Mouse (Mus musculus): ENCODE measurements around the gene Smu1. TPM values are rescaled to one million over a fixed set of nuclear protein-coding genes. Genes with fewer than 3 reads are reported as not detected.
A peak's percentile ranks its signal among the peaks of the same experiment; 100 is the strongest.

Gene Smu1
- polyA plus RNA-seq, 1 experiment from 2014 or later, result 112 TPM

DNA sequence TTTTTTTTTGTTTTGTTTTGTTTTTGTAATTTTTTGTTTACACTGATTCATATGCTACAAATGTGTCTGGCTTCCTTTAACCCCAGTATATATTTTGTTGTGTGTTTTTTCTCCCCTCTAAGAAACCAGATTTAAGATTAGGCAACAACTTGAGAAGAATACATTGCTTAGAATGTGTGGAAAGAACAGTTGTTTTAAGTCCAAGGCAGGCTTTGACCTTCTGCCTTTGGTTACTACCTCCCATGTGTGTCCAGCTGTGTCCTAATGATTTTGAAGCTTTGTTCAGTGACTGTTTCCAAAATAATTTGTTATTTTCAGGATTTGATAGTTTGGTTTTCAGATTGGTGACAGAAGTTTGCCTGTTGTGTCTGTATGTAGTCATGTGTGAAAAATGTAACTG, 26.5 kb downstream of the Smu1 start:
- no peak overlapping the region for H3K4me3 ChIP-seq
- H3K9me3 ChIP-seq (replicated peaks), result no peaks in the 10 kb centered on the region
- H3K27ac ChIP-seq, result no peak overlapping the region
- H3K9ac ChIP-seq, result no peak overlapping the region
- H3K36me3 ChIP-seq, result peaks cover 92% of the 10 kb centered on the region
- H3K4me1 ChIP-seq, result peaks cover 16% of the 10 kb centered on the region
- no peak overlapping the region for H3K4me2 ChIP-seq
- H3K27me3 ChIP-seq (replicated peaks), result no peaks in the 10 kb centered on the region
- ATAC-seq, result no peak

DNA sequence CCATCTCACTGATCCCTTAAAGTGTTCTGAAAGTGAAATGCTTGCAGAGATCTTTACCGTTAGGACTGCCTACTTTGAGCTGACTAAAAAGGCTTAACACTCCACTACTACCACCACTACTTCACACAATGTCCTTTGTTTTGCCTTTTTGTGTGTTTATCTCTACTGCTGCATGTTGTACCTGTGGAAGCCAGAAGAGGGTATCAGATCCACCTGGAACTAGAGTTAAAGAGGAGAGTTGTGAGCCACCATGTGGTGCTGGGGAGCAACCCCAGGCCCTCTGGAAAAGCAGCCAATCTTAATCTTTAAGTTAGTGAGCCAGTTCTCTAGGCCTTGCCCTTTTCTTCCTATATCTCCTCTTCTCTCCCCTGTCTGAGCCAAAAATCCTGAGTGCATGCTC, 30.5 kb downstream of the Smu1 start:
- H3K4me1 ChIP-seq, result peaks cover 45% of the 10 kb centered on the region
- no peak overlapping the region for H3K4me3 ChIP-seq
- H3K27me3 ChIP-seq (replicated peaks), result no peaks in the 10 kb centered on the region
- ATAC-seq, result no peak
- H3K4me2 ChIP-seq, result no peak overlapping the region
- 81% methylated on average over 1 of the region's 1 CpGs for WGBS (ENCODE audit: insufficient replicate concordance)
- no peak overlapping the region for H3K9ac ChIP-seq
- no peaks in the 10 kb centered on the region for H3K9me3 ChIP-seq (replicated peaks)
- peaks cover 79% of the 10 kb centered on the region for H3K36me3 ChIP-seq
- H3K27ac ChIP-seq, result 0 out of 2 replicates have a peak overlapping the region, but pooled peaks have one; percentile 8

DNA sequence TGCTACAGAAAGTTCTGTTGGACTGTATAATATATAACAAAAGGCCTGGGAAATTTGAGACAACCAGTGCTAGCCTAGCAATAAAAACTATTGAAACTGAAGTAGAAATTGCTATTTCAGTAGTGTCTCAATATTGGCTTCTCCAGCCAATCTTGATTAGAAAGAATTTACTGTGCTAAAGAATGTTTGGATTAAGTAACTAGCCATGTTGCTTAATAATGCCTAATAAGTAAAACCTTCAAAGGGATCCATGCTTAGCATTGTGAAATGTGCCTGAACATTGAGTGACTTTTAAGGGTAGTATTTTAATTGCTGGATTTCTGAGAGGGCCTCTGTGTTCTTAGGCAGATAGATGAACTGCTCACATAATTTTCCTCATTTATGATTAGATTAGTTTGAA, 32.2 kb downstream of the Smu1 start:
- no peak for ATAC-seq
- Histone ChIP-seq H3K4me1 (peaks cover 59% of the 10 kb centered on the region), H3K27ac (0 out of 2 replicates have a peak overlapping the region, but pooled peaks have one; percentile 22), H3K9me3 (replicated peaks) (no peaks in the 10 kb centered on the region), H3K27me3 (replicated peaks) (no peaks in the 10 kb centered on the region), H3K36me3 (peaks cover 62% of the 10 kb centered on the region), H3K9ac (no peak overlapping the region; the same call in 1 of the 2 replicates), H3K4me2 (peak overlapping the region; percentile 83), H3K4me3 (peak overlapping the region; percentile 78; the same call in 1 of the 2 replicates)

DNA sequence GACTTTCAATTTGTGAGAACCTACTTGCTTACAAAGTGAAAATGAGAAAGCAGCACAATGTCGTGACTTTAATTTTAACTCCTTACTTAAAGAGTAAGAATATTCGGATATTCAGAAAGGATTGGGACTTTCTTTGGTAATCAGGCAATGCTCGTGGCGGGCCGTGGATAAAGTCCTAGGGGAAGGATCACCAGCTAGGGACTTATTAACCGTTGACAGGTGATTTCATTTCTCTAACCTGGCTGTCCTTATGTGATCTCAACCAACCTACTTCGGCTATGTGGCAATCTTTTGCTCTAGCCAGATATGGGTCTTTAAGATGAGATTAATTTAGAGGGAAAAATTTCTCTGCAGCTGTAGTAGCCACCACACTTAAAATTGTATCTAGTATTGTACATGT, 32.6 kb downstream of the Smu1 start:
- peak overlapping the region; percentile 78; the same call in 1 of the 2 replicates for H3K4me3 ChIP-seq

DNA sequence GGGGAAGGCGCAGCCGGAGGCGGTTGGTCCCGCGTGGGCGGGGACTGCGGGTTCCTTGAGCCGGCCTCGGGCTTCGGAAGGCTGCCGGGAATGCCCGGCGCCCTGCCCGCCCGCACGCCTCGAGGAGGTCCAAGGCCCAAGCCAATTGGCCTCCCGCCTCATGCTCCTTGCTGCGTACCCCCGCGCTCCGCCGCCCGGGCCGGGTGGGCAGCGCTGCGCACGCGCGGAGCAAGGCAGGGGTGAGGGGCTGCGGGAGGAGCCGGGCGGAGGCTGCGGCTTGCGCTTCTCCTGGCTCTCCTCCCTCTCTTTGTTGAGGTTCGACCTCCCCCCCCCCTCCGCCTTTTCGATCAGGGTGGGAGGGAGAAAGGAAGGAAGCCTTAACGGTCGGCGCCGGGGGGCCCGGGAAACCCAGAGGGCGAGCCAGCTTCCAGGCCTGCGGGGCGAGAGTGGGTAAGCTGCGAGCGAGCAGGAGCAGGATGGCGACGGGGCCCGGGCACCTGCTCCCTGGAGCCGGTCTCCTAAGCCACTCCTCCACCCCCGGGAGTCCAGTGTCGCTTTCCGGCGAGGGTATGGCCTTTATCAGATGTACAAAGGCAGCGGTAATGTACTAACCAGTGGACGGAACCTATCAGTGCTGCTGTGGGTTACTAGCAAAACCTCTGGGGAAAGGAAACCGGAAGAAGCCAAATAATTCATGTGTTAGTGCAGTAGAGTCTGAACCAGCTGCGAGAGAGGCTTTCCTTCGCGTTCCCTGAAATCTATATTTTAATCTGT, 34.8 kb downstream of the Smu1 start:
- peaks cover 53% of the 10 kb centered on the region for H3K4me1 ChIP-seq
- no peaks in the 10 kb centered on the region for H3K27me3 ChIP-seq (replicated peaks)
- ATAC-seq, result peak; percentile 76
- H3K4me3 ChIP-seq, result peak overlapping the region; percentile 78
- peaks cover 37% of the 10 kb centered on the region for H3K36me3 ChIP-seq
- peak overlapping the region; percentile 90 for H3K9ac ChIP-seq
- no peaks in the 10 kb centered on the region for H3K9me3 ChIP-seq (replicated peaks)
- peak overlapping the region; percentile 83 for H3K4me2 ChIP-seq
- under 1% methylated on average over 54 of the region's 62 CpGs for whole genome bisulfite sequencing (ENCODE audit: insufficient replicate concordance)
- peak overlapping the region; percentile 97 for H3K27ac ChIP-seq

More for the DNA sequence above, 32.6 kb downstream of the Smu1 start:
- no peak for ATAC-seq
- H3K4me2 ChIP-seq, result peak overlapping the region; percentile 83
- peak overlapping the region; percentile 37; the same call in 1 of the 2 replicates for H3K27ac ChIP-seq
- H3K9ac ChIP-seq, result no peak overlapping the region; the same call in 1 of the 2 replicates
- H3K9me3 ChIP-seq (replicated peaks), result no peaks in the 10 kb centered on the region
- H3K27me3 ChIP-seq (replicated peaks), result no peaks in the 10 kb centered on the region
- WGBS (ENCODE audit: insufficient replicate concordance), result 75% methylated on average over 7 of the region's 7 CpGs
- peaks cover 58% of the 10 kb centered on the region for H3K36me3 ChIP-seq
- H3K4me1 ChIP-seq, result peaks cover 59% of the 10 kb centered on the region

DNA sequence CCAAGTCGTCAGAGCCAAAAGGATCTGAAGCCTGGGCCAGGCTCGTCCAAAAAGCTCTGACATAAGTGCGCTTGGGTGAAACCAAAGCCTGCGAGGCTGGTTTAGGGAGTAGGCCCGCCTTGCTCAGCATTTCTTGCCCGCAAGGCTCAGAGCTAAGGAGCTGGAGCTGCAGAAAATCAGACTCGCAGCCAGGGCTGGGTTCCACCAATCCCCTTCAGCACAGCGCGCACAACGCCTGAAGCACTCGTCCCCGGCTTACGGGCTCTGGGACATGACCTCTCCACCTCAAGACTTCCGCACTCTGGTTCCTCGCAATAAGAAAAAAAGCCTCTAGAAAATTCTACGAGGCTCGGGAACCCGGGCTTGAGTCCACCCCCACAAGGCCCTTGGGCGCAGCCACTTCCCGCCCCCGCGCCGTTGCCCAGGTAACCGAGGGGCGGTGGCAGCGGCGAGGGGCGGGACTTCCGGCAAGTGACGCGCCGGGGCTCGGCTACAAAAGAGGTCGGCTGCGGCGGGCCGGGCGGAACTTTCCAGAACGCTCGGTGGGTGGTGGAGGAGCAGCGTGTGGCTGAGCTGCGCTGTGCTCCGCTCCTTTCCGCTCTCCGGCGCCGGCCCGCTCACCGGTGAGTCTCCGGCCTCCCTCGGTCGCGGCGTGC, 35.6 kb downstream of the Smu1 start, which contains the start of gene Dnaja1:
TSS of gene Dnaja1 (plus strand) at position 140 of the 656 bp plus-strand sequence.
- Histone ChIP-seq H3K27ac (peak within 1 kb of the TSS; percentile 97), H3K36me3 (peaks cover 30% of the 10 kb centered on the region), H3K4me1 (peaks cover 49% of the 10 kb centered on the region), H3K27me3 (replicated peaks) (no peaks in the 10 kb centered on the region), H3K4me3 (peak within 1 kb of the TSS; percentile 78), H3K9me3 (replicated peaks) (no peaks in the 10 kb centered on the region), H3K9ac (peak within 1 kb of the TSS; percentile 90), H3K4me2 (peak within 1 kb of the TSS; percentile 83)
- under 1% methylated on average over 50 of the region's 54 CpGs for WGBS (ENCODE audit: insufficient replicate concordance)
- peak; percentile 89 for ATAC-seq

DNA sequence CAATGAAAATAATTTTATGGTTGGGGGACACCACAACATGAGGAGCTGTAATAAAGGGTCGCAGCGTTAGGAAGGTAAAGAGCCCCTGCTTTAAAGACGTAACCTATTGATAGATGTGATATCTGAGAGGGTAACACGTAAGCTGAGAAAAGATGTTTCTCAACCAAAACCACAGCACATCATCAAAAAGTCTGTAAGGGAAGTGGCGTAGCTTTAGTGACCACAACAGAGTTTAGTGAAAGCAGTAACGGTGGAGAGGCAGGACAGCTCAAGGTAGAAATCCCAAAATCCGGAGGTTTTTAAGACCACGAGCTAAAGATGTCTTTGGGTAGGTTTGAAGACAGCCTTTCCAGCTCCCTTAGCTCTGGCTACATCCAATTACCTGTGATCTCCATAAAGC, 36.8 kb downstream of the Smu1 start:
- peaks cover 40% of the 10 kb centered on the region for H3K4me1 ChIP-seq
- peak overlapping the region; percentile 78; the same call in 1 of the 2 replicates for H3K4me3 ChIP-seq
- peak overlapping the region; percentile 97; the same call in 1 of the 2 replicates for H3K27ac ChIP-seq
- H3K27me3 ChIP-seq (replicated peaks), result no peaks in the 10 kb centered on the region
- H3K36me3 ChIP-seq, result peaks cover 18% of the 10 kb centered on the region
- H3K9ac ChIP-seq, result 0 out of 2 replicates have a peak overlapping the region, but pooled peaks have one; percentile 90
- peak overlapping the region; percentile 83 for H3K4me2 ChIP-seq
- ATAC-seq, result no peak
- H3K9me3 ChIP-seq (replicated peaks), result no peaks in the 10 kb centered on the region
- 68% methylated on average over 8 of the region's 8 CpGs for WGBS (ENCODE audit: insufficient replicate concordance)

DNA sequence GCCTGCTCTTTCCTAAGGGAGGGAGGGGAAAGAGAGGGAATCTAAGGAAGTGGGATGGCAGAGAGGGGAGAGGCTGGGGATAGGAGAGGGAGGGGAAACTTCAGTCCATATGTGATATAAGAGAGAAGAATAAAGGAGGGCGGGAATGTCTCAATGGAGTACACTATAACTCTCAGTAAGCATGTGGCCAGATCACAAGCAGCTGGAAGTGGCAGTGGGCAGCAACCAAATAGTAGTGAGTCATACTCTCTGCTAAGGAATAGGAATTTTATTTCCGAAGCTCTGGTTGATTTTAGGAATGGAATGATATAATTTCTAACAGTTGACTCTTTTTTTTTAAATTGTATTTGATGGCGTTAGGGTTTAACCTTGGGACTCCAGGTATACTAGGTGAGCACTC, 40.6 kb downstream of the Smu1 start:
- Histone ChIP-seq H3K4me3 (no peak overlapping the region), H3K36me3 (no peaks in the 10 kb centered on the region), H3K4me1 (peaks cover 14% of the 10 kb centered on the region), H3K9me3 (replicated peaks) (no peaks in the 10 kb centered on the region), H3K27me3 (replicated peaks) (no peaks in the 10 kb centered on the region), H3K4me2 (no peak overlapping the region), H3K27ac (no peak overlapping the region), H3K9ac (no peak overlapping the region)
- WGBS (ENCODE audit: insufficient replicate concordance), result 72% methylated on average over 3 of the region's 3 CpGs
- ATAC-seq, result no peak

DNA sequence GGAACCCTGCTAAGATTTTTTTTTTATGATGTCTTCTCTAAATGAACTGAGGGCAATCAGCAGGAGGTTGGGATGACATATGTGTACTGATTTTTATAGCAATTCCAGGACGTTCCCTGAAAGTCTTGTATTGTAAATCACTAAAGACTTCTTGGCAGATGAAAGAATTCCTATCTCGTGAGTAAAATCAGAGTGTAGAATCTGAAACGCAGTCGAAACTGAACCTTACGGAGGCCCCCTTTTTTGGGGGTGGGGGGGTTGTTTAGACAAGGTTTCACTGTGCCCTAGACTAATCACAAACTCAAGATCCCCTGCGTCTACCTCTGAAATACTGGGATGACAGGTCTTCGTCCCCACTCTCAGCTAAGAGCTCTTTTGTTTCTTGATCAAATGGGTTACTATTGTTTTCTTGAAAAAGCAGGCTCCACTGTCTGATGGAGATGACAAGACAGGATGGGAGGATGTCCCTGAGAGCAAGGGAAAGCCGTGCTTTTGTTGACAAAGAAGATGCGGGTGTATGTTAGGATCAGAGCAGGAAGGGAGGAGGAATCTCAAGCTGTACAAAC, 53.9 kb downstream of the Smu1 start:
- no peaks in the 10 kb centered on the region for H3K9me3 ChIP-seq (replicated peaks)
- ATAC-seq, result no peak
- WGBS (ENCODE audit: insufficient replicate concordance), result 46% methylated on average over 9 of the region's 9 CpGs
- H3K27me3 ChIP-seq (replicated peaks), result no peaks in the 10 kb centered on the region
- H3K36me3 ChIP-seq, result no peaks in the 10 kb centered on the region
- peak overlapping the region; percentile 58; the same call in 1 of the 2 replicates for H3K9ac ChIP-seq
- H3K4me1 ChIP-seq, result peaks cover 39% of the 10 kb centered on the region
- peak overlapping the region; percentile 85 for H3K27ac ChIP-seq
- H3K4me2 ChIP-seq, result peak overlapping the region; percentile 77
- H3K4me3 ChIP-seq, result peak overlapping the region; percentile 67

DNA sequence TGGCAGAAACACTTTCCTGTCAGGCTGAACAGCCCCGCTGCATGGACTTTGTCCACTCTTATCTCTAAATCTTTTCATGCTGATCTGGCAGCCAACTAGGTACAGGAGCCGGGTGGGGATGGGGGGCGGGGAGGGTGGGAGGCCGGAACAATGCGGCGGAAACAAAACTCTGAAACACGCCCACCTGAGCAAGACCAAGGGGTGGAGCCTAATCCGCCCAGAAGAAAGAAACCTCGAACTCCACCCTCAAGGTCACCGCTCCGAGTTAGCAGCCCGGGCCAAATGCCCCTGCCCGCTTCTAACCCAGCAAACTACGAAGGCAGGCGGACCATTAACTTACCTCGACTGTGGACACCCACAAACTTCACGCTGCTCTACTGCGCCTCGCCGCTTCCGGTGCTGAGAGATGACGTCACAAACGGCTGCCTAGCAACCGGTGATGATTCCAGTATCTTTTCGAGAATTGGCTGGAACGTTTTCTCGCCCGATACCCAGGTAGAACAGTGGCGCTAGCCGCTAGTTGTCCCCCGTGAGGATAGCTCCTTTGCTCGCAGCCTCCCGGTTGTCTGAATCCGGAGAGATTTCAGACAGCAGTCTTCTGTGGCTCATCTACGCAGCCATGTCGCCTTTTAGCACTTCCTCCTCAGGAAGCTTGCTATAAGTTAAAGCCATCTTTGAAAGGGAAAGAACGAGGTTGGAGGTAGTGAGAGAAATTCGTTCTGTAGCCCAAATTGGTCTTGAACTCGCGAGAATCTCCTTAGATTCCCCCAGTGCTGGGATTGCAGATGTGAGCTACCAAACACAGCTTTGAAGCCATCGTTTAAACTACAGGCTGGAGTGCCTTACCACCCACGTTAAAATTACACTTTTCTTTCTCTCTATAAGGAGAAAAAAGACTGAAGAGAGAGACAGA, 54.7 kb downstream of the Smu1 start, which contains the start of gene Aptx:
TSS of gene Aptx (minus strand) at position 398 of the 913 bp plus-strand sequence.
- no peaks in the 10 kb centered on the region for H3K27me3 ChIP-seq (replicated peaks)
- H3K9ac ChIP-seq, result peak within 1 kb of the TSS; percentile 58
- ATAC-seq, result peak; percentile 86
- H3K4me3 ChIP-seq, result peak within 1 kb of the TSS; percentile 67
- peaks cover 39% of the 10 kb centered on the region for H3K4me1 ChIP-seq
- peak within 1 kb of the TSS; percentile 77 for H3K4me2 ChIP-seq
- H3K36me3 ChIP-seq, result no peaks in the 10 kb centered on the region
- under 1% methylated on average over 42 of the region's 42 CpGs for WGBS (ENCODE audit: insufficient replicate concordance)
- peak within 1 kb of the TSS; percentile 85 for H3K27ac ChIP-seq
- H3K9me3 ChIP-seq (replicated peaks), result no peaks in the 10 kb centered on the region

DNA sequence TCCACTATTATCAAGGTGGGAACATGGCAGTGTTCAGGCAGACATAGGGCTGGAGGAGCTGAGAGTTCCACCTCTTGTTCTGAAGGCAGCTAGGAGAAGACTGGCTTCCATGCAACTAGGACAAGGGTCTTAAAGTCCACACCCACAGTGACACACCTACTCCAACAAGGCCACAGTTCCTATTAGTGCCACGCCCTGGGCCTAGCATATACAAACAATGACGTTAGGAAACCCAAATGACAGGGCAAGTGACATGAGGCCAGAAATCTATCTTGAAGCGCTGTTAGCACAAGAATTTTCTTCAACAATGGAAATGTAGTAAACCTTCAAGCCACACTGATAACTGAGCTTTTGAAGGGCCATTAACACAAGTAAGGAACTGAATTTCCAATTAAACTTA, 55.9 kb downstream of the Smu1 start:
- Histone ChIP-seq H3K4me2 (peak overlapping the region; percentile 77), H3K36me3 (peaks cover under 1% of the 10 kb centered on the region; the same call in 1 of the 2 replicates), H3K9me3 (replicated peaks) (no peaks in the 10 kb centered on the region), H3K4me1 (peaks cover 42% of the 10 kb centered on the region), H3K9ac (no peak overlapping the region; the same call in 1 of the 2 replicates), H3K27ac (peak overlapping the region; percentile 85), H3K4me3 (peak overlapping the region; percentile 67), H3K27me3 (replicated peaks) (no peaks in the 10 kb centered on the region)
- 58% methylated on average over 3 of the region's 3 CpGs for WGBS (ENCODE audit: insufficient replicate concordance)
- ATAC-seq, result no peak
